Mouse (Mus musculus): ENCODE measurements at regions not wholly inside any gene's neighbourhood (a gene's known extent, or its start where the extent isn't known, plus 50 kb on each side); places are given as distances from the start of the nearest gene placed in this dataset.

GRCm38 (mm10) chr3:9200156-9200555, 409.7 kb downstream of the Zfp704 start:
- no peak for TF ChIP-seq EP300 (IDR thresholded peaks at IDR 0.05; ENCODE audit: insufficient read depth, low read depth, low read length)
- TF ChIP-seq CTCF (IDR thresholded peaks at IDR 0.05; ENCODE audit: low read depth, low read length), result no peak
- no peak for TF ChIP-seq POLR2A (IDR thresholded peaks at IDR 0.05; ENCODE audit: insufficient read depth, low read length)
- no peak overlapping the region for H3K27ac ChIP-seq (ENCODE audit: insufficient read depth, low read length)
- H3K4me3 ChIP-seq (ENCODE audit: low read depth, low read length), result no peak overlapping the region

GRCm38 (mm10) chr3:9198652-9199332, 411.1 kb downstream of the Zfp704 start:
- H3K4me3 ChIP-seq (ENCODE audit: low read depth, low read length), result no peak overlapping the region
- no peaks in the 10 kb centered on the region for H3K9me3 ChIP-seq (replicated peaks; ENCODE audit: control insufficient read depth, insufficient read depth, low read length, poor library complexity, severe bottlenecking)
- H3K36me3 ChIP-seq (ENCODE audit: control insufficient read depth, insufficient read depth, low read length, poor library complexity, severe bottlenecking), result no peaks in the 10 kb centered on the region
- no peaks in the 10 kb centered on the region for H3K4me1 ChIP-seq (ENCODE audit: control insufficient read depth, insufficient read depth, low read length)
- H3K9ac ChIP-seq (ENCODE audit: low read depth, poor library complexity, severe bottlenecking), result no peak overlapping the region
- H3K27me3 ChIP-seq (ENCODE audit: control insufficient read depth, insufficient read depth, low read length, poor library complexity, severe bottlenecking), result no peaks in the 10 kb centered on the region
- TF ChIP-seq POLR2A (IDR thresholded peaks at IDR 0.05; ENCODE audit: insufficient read depth, low read length), result no peak
- TF ChIP-seq EP300 (IDR thresholded peaks at IDR 0.05; ENCODE audit: insufficient read depth, low read depth, low read length), result no peak
- TF ChIP-seq CTCF (IDR thresholded peaks at IDR 0.05; ENCODE audit: low read depth, low read length), result no peak
- H3K27ac ChIP-seq (ENCODE audit: insufficient read depth, low read length), result no peak overlapping the region

More at GRCm38 (mm10) chr3:9200156-9200555, 409.7 kb downstream of the Zfp704 start:
- Histone ChIP-seq H3K4me1 (ENCODE audit: control insufficient read depth, insufficient read depth, low read length) (no peaks in the 10 kb centered on the region), H3K9me3 (replicated peaks; ENCODE audit: control insufficient read depth, insufficient read depth, low read length, poor library complexity, severe bottlenecking) (no peaks in the 10 kb centered on the region), H3K27me3 (ENCODE audit: control insufficient read depth, insufficient read depth, low read length, poor library complexity, severe bottlenecking) (no peaks in the 10 kb centered on the region), H3K9ac (ENCODE audit: low read depth, poor library complexity, severe bottlenecking) (no peak overlapping the region), H3K36me3 (ENCODE audit: control insufficient read depth, insufficient read depth, low read length, poor library complexity, severe bottlenecking) (no peaks in the 10 kb centered on the region)

GRCm38 (mm10) chr3:9195781-9196180, 414.1 kb downstream of the Zfp704 start:
- H3K27ac ChIP-seq (ENCODE audit: insufficient read depth, low read length), result no peak overlapping the region
- H3K4me3 ChIP-seq (ENCODE audit: low read depth, low read length), result no peak overlapping the region
- H3K36me3 ChIP-seq (ENCODE audit: control insufficient read depth, insufficient read depth, low read length, poor library complexity, severe bottlenecking), result no peaks in the 10 kb centered on the region
- H3K4me1 ChIP-seq (ENCODE audit: control insufficient read depth, insufficient read depth, low read length), result no peaks in the 10 kb centered on the region
- H3K9ac ChIP-seq (ENCODE audit: low read depth, poor library complexity, severe bottlenecking), result no peak overlapping the region
- no peak for TF ChIP-seq POLR2A (IDR thresholded peaks at IDR 0.05; ENCODE audit: insufficient read depth, low read length)
- H3K27me3 ChIP-seq (ENCODE audit: control insufficient read depth, insufficient read depth, low read length, poor library complexity, severe bottlenecking), result no peaks in the 10 kb centered on the region
- H3K9me3 ChIP-seq (replicated peaks; ENCODE audit: control insufficient read depth, insufficient read depth, low read length, poor library complexity, severe bottlenecking), result no peaks in the 10 kb centered on the region

- H3K9me3 ChIP-seq (replicated peaks; ENCODE audit: control insufficient read depth, insufficient read depth, low read length, poor library complexity, severe bottlenecking), result no peaks in the 10 kb centered on the region; the same call in 1 of the 2 replicates
- no peak overlapping the region for H3K27ac ChIP-seq (ENCODE audit: insufficient read depth, low read length)
- H3K36me3 ChIP-seq (ENCODE audit: control insufficient read depth, insufficient read depth, low read length, poor library complexity, severe bottlenecking), result no peaks in the 10 kb centered on the region
- no peak overlapping the region for H3K9ac ChIP-seq (ENCODE audit: low read depth, poor library complexity, severe bottlenecking)
- H3K4me1 ChIP-seq (ENCODE audit: control insufficient read depth, insufficient read depth, low read length), result no peaks in the 10 kb centered on the region
- TF ChIP-seq POLR2A (IDR thresholded peaks at IDR 0.05; ENCODE audit: insufficient read depth, low read length), result no peak
- no peak for TF ChIP-seq EP300 (IDR thresholded peaks at IDR 0.05; ENCODE audit: insufficient read depth, low read depth, low read length)
- TF ChIP-seq CTCF (IDR thresholded peaks at IDR 0.05; ENCODE audit: low read depth, low read length), result no peak
- no peaks in the 10 kb centered on the region for H3K27me3 ChIP-seq (ENCODE audit: control insufficient read depth, insufficient read depth, low read length, poor library complexity, severe bottlenecking)
- H3K4me3 ChIP-seq (ENCODE audit: low read depth, low read length), result no peak overlapping the region
Measured at GRCm38 (mm10) chr3:9189366-9190287, 420.3 kb downstream of the Zfp704 start.

- Histone ChIP-seq H3K36me3 (ENCODE audit: control insufficient read depth, insufficient read depth, low read length, poor library complexity, severe bottlenecking) (no peaks in the 10 kb centered on the region), H3K9ac (ENCODE audit: low read depth, poor library complexity, severe bottlenecking) (no peak overlapping the region), H3K4me1 (ENCODE audit: control insufficient read depth, insufficient read depth, low read length) (no peaks in the 10 kb centered on the region), H3K9me3 (replicated peaks; ENCODE audit: control insufficient read depth, insufficient read depth, low read length, poor library complexity, severe bottlenecking) (no peaks in the 10 kb centered on the region; the same call in 1 of the 2 replicates), H3K4me3 (ENCODE audit: low read depth, low read length) (no peak overlapping the region), H3K27ac (ENCODE audit: insufficient read depth, low read length) (no peak overlapping the region), H3K27me3 (ENCODE audit: control insufficient read depth, insufficient read depth, low read length, poor library complexity, severe bottlenecking) (no peaks in the 10 kb centered on the region)
- TF ChIP-seq EP300 (IDR thresholded peaks at IDR 0.05; ENCODE audit: insufficient read depth, low read depth, low read length) (no peak), CTCF (IDR thresholded peaks at IDR 0.05; ENCODE audit: low read depth, low read length) (no peak), POLR2A (IDR thresholded peaks at IDR 0.05; ENCODE audit: insufficient read depth, low read length) (no peak)
Measured at GRCm38 (mm10) chr3:9186364-9187120, 423.3 kb downstream of the Zfp704 start.

Data from ES-Bruce4 (cell line).